Mouse (Mus musculus) forebrain, embryonic 12.5 days (tissue): ENCODE measurements around the gene Dnal4. TPM values are rescaled to one million over a fixed set of nuclear protein-coding genes. Genes with fewer than 3 reads are reported as not detected.
A peak's percentile ranks its signal among the peaks of the same experiment; 100 is the strongest.

Experiments used
- ATAC-seq: fragments of 200-750 bp; cut with Nextera tagmentation; 2 replicates; pipeline ENCODE4 v1.8.0; 2017; ENCODE audit warnings: moderate TSS enrichment; ENCODE audit not compliant: low FRiP score
- H3K27ac ChIP-seq: fragments of 300-500 bp; sonication (generic); 2 replicates; pipeline ENCODE4 v1.5.1; 2016; ENCODE audit warnings: mild to moderate bottlenecking
- H3K27me3 ChIP-seq: fragments of 300-500 bp; sonication (generic); 2 replicates; pipeline ENCODE4 v1.6.1; 2016; ENCODE audit warnings: mild to moderate bottlenecking
- H3K36me3 ChIP-seq: fragments of 300-500 bp; sonication (generic); replicated peaks from 2 replicates; pipeline ENCODE4 v1.6.1; 2016; ENCODE audit warnings: mild to moderate bottlenecking
- H3K4me1 ChIP-seq: fragments of 300-500 bp; sonication (generic); 2 replicates; pipeline ENCODE4 v1.6.1; 2016
- H3K4me2 ChIP-seq: fragments of 300-500 bp; sonication (generic); 2 replicates; pipeline ENCODE4 v1.6.1; 2016; ENCODE audit warnings: mild to moderate bottlenecking, moderate library complexity
- H3K4me3 ChIP-seq: fragments of 300-500 bp; sonication (generic); replicated peaks from 2 replicates; pipeline ENCODE4 v1.5.1; 2016; ENCODE audit warnings: mild to moderate bottlenecking
- H3K9ac ChIP-seq: fragments of 300-500 bp; sonication (generic); 2 replicates; pipeline ENCODE4 v1.6.1; 2016; ENCODE audit warnings: mild to moderate bottlenecking
- H3K9me3 ChIP-seq: fragments of 300-500 bp; sonication (generic); 2 replicates; pipeline ENCODE4 v1.6.1; 2016
- WGBS: fragments of 180-500 bp; shearing (Covaris S2); methylation state at CpG from one replicate; pipeline ENCODE4 v1.1.7; 2016; 5-methylcytosine and 5-hydroxymethylcytosine counted together
- polyA plus RNA-seq: library from polyadenylated mRNA; unstranded; fragments of >200 nt; fragmentation: Nextera tagmentation; extraction: Ambion mirVana; gene quantifications from 2 replicates; pipeline ENCODE4 v1.2.1, GENCODE M21; 2016

Gene Dnal4
- polyA plus RNA-seq, 1 experiment from 2014 or later, result 78.3 TPM

DNA sequence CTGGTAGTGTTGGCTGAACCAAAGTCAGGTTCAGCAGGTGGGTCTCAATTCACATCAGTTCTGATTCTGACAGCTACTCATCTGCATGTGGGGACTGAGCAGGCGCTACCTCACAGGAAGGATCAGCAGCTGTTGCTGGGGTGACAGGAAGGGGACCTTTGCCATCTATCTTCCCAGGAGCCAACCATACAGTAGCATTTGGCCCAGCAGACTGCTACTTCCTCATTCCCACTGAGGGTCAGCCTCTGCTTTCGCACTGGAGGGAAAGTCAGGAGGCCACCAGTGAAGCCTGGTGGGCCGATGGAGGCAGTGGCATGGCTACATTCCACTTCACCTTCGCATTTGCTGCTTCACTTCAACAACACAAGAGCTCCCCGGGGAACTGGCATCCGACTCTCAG lies 9.3 kb downstream of the Dnal4 start:
- peaks cover 17% of the 10 kb centered on the region for H3K4me1 ChIP-seq
- WGBS, result 51% methylated on average over 6 of the region's 6 CpGs
- H3K27me3 ChIP-seq, result no peaks in the 10 kb centered on the region
- H3K9me3 ChIP-seq, result no peaks in the 10 kb centered on the region
- H3K4me3 ChIP-seq, result no peak overlapping the region
- peaks cover 16% of the 10 kb centered on the region for H3K36me3 ChIP-seq
- H3K27ac ChIP-seq, result no peak overlapping the region
- ATAC-seq, result no peak
- no peak overlapping the region for H3K4me2 ChIP-seq
- no peak overlapping the region for H3K9ac ChIP-seq

DNA sequence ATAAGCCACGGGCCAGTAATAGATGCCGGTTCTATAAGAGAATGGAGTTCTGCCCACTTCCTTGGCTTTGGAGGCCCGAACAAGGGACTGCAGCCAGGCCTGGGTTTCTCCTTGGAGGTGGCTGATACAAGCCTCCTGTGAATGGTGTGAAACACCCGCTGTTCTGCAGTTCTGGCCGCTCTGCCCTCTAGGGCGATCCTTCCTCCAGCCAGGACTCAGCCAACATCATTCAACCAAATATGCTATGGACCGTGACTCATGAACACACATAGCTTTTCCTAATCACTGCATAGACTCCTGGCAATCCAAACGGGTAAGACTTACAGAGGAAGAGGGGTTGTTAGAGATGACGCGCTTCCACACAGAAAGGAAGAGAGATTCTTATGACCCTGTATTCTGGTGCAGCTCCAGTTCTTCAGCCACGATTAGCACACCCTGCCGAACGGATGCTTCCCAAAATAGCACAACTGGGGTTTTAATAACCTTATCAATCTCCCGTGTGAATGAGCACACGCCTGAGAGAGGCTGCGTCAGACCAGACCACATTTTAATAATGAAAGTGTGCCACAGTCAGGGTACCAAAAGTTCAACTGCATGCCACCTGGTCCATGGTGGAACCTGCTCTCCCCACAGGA lies 10.2 kb downstream of the Dnal4 start:
- Histone ChIP-seq H3K9ac (no peak overlapping the region), H3K27ac (no peak overlapping the region), H3K4me2 (no peak overlapping the region), H3K4me3 (no peak overlapping the region), H3K9me3 (no peaks in the 10 kb centered on the region), H3K4me1 (peaks cover 14% of the 10 kb centered on the region), H3K36me3 (peaks cover 24% of the 10 kb centered on the region), H3K27me3 (no peaks in the 10 kb centered on the region)
- 89% methylated on average over 16 of the region's 16 CpGs for WGBS
- no peak for ATAC-seq

DNA sequence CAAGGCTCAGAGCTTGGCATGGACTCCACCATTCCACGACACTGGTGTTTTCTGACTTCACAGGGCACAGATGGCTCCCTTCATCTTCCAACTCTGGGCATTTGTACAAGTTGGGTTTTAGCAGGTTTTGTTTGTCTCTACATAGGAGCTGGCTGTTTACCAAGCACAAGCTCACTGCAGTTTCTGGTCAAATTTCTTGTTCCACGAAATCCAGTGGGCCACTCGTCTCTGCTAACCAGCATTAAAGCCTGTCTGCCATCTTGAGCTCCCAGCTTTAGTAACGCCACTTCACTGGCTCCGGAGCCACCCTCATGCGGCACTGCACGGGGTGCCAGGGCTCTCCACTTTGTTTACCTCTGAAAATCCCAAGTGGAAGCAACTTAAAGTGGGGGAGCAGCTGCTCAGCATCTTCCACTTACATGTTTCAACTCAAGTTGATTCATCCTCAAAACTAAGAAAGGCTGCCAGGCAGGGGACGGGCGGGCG lies 11.0 kb downstream of the Dnal4 start:
- H3K4me2 ChIP-seq, result no peak overlapping the region
- no peaks in the 10 kb centered on the region for H3K27me3 ChIP-seq
- peaks cover 32% of the 10 kb centered on the region for H3K36me3 ChIP-seq
- 91% methylated on average over 10 of the region's 10 CpGs for whole genome bisulfite sequencing
- H3K4me1 ChIP-seq, result peaks cover 14% of the 10 kb centered on the region
- no peak overlapping the region for H3K4me3 ChIP-seq
- ATAC-seq, result no peak
- no peak overlapping the region for H3K27ac ChIP-seq
- no peak overlapping the region for H3K9ac ChIP-seq
- no peaks in the 10 kb centered on the region for H3K9me3 ChIP-seq

DNA sequence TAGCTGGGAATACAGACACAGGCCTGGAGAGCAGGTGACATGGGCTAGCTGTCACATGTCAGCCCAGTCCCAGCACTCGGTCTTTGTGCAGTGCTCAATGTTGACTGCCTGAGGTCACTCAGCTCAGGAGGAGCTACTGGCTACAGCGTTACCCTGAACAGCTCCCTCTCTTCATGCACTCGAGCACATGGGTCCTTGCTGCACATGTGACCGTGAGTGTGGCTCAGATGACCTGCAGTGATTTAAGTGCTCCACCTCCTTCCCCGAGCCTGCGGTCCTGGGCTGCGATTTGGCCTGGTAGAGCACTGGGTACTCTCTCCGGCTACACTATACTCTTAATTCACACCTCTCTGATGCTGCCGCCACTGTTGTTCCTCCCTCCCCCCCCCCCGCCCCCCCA lies 11.5 kb downstream of the Dnal4 start:
- Histone ChIP-seq H3K9me3 (no peaks in the 10 kb centered on the region), H3K27ac (no peak overlapping the region), H3K9ac (no peak overlapping the region), H3K27me3 (no peaks in the 10 kb centered on the region), H3K4me1 (peaks cover 12% of the 10 kb centered on the region), H3K4me3 (no peak overlapping the region), H3K4me2 (no peak overlapping the region), H3K36me3 (peaks cover 36% of the 10 kb centered on the region)
- WGBS, result 73% methylated on average over 10 of the region's 10 CpGs
- ATAC-seq, result no peak

DNA sequence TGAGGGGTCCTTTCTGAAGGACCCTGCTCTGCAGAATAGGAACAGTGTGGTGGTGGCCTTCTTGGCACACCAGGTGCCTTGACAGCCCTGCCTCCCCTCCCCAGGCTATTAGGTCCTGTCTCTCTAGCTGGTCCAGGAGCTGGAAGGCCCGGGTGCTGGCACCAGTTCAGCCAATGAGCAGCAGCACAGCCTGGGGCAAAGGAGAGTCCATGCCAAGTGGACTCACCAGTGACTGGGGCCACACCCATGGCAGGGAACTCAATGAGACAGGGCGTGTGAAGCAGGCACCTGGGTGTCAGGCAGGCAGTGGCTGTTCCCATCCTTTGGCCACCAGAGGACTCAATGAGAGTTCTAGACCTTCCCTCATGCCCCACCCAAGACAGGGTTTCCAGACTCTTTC lies 12.3 kb downstream of the Dnal4 start:
- Histone ChIP-seq H3K4me2 (no peak overlapping the region), H3K4me1 (peaks cover 6% of the 10 kb centered on the region; the same call in 1 of the 2 replicates), H3K27me3 (no peaks in the 10 kb centered on the region), H3K9me3 (no peaks in the 10 kb centered on the region), H3K27ac (0 out of 2 replicates have a peak overlapping the region, but pooled peaks have one; percentile 9), H3K9ac (no peak overlapping the region), H3K36me3 (peaks cover 41% of the 10 kb centered on the region), H3K4me3 (no peak overlapping the region)
- WGBS, result 78% methylated on average over 2 of the region's 2 CpGs
- no peak for ATAC-seq

DNA sequence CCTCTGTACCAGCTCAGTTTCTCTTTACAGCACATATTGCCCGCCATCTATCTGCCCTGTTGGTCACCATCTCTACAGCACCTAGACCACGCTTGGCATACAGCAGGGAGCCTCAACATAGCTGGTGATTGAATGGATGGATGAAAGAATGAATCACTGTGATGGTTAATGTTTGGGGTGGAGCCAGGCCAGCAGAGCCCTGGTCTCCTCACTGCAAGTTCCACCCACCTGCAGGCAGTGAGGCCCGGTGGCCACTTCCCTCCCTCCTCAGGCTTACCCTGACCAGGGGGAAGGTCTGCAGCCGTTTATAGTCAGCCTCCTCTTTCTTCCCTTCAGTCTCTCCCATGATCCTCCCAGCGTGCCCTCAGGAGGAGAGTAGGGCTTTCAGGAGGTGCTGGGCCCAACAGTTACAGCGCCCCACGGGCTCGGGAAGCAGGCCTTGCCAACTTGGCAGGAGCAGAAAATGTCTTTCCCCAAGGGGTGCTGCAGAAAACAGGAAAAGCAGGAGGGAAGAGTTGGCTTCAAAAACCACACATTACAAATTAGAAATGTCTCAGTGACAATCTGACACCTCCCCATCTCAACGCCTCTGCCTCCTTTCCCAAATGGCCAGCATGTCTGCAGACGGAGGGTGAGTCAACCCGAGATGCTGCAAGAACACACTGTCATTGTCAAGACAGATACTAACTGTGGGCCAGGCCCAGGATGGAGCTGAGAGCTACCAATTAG lies 12.9 kb downstream of the Dnal4 start:
- H3K4me2 ChIP-seq, result no peak overlapping the region
- 82% methylated on average over 11 of the region's 11 CpGs for WGBS

DNA sequence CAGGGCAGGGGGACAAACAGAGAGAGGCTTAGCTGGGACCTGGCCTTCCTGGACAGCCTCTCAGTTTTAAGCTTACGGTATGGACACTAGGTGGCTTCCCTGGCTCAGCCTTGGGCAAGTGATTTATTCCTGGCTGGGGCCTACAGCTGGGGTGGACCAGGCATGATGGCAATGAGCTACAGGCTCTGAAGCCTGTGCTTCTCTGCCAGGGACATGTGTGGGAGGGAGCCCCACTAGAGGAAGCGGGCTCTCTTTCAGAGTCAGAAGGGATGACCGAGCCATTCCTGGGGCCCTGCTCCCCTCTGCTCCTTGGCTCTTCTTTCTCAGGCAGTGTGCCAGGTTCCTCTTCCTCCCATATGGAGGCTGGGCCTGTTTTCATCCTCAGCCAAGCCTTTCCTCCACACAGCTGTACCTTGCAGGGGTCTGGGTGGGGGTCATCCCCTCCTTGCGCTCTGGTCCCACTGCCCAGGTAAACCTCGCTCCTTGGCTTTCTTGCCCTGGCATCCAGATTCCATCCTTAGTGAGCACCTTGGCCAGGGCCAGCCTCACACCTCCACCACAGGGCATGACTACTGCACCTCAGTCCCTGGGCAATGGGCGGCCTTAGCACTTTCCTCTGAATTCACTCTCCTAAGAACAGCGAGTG lies 13.9 kb downstream of the Dnal4 start:
- no peak overlapping the region for H3K9ac ChIP-seq
- peaks cover 41% of the 10 kb centered on the region for H3K36me3 ChIP-seq
- H3K4me2 ChIP-seq, result no peak overlapping the region
- ATAC-seq, result no peak
- 92% methylated on average over 7 of the region's 7 CpGs for WGBS
- H3K4me3 ChIP-seq, result no peak overlapping the region
- H3K9me3 ChIP-seq, result no peaks in the 10 kb centered on the region
- H3K4me1 ChIP-seq, result peaks cover 6% of the 10 kb centered on the region; the same call in 1 of the 2 replicates
- H3K27me3 ChIP-seq, result no peaks in the 10 kb centered on the region
- H3K27ac ChIP-seq, result no peak overlapping the region

More for the DNA sequence above, 12.9 kb downstream of the Dnal4 start:
- Histone ChIP-seq H3K9ac (no peak overlapping the region), H3K4me3 (no peak overlapping the region), H3K9me3 (no peaks in the 10 kb centered on the region), H3K36me3 (peaks cover 41% of the 10 kb centered on the region), H3K27ac (0 out of 2 replicates have a peak overlapping the region, but pooled peaks have one; percentile 9), H3K27me3 (no peaks in the 10 kb centered on the region), H3K4me1 (peaks cover 6% of the 10 kb centered on the region; the same call in 1 of the 2 replicates)
- no peak for ATAC-seq

DNA sequence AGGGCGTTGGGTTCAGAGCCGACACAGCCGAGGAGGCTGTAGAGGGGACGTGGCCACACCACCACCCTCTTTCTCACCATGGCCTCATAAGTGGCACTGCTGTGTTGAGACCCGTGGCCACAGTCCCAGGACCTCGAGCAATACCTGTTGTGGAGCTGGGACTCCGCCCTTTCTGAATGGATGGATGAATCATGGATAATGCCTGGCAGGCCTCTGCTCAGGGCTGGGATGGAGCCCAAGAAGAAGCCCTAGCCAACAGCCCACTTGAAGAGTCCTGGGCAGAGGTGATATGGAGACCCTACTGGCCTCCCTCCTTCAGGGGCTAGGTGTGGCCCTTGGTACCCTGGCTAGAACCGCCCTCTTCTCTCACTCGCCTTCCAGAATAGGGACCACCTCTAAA lies 14.6 kb downstream of the Dnal4 start:
- Histone ChIP-seq H3K27me3 (no peaks in the 10 kb centered on the region), H3K4me1 (peaks cover 6% of the 10 kb centered on the region; the same call in 1 of the 2 replicates), H3K27ac (no peak overlapping the region), H3K4me3 (no peak overlapping the region), H3K36me3 (peaks cover 41% of the 10 kb centered on the region), H3K9me3 (no peaks in the 10 kb centered on the region), H3K4me2 (no peak overlapping the region), H3K9ac (no peak overlapping the region)
- no peak for ATAC-seq
- WGBS, result 94% methylated on average over 9 of the region's 9 CpGs

DNA sequence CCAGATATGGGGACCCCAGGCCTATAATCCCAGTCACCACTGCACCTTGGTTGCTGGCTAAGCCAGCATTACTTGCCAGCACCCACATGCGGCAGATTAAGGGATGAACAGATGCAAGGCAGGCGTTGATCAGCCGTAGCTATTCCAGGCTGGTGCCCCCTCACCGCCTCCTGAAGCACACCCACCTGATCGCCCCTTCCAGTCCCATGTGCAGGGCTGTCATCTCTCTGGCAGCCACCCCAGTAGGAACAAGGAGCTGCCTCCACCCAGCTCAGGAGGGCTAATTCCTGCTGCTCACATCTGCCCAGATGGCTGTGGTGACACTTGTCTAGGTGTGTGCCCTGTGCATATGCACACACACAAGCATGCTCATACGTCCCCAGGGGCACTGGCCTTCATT lies 16.7 kb downstream of the Dnal4 start:
- Histone ChIP-seq H3K36me3 (peaks cover 41% of the 10 kb centered on the region), H3K27ac (no peak overlapping the region), H3K4me2 (no peak overlapping the region), H3K4me3 (no peak overlapping the region), H3K4me1 (peaks cover 10% of the 10 kb centered on the region), H3K9me3 (no peaks in the 10 kb centered on the region), H3K27me3 (no peaks in the 10 kb centered on the region), H3K9ac (no peak overlapping the region)
- ATAC-seq, result no peak
- 87% methylated on average over 6 of the region's 6 CpGs for WGBS

DNA sequence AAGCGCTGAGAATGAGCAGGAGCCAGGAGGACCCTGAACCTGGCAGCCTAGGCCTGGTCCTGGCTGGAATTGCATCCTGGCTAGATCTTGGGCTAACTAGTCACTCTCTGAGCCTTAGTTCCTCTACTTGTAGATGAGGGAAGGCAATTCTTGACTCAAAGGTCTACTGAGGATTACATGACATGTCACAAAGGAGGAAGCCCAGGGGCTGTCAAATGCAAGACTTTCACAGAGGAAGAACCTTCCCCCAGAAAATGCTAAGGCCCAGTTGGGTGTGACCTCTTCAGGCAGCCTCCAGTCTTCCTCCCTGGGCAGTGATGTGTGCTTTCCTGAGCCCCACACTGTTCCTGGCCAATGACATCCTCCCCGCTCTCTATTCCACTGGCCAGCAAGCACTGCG lies 20.5 kb downstream of the Dnal4 start:
- H3K36me3 ChIP-seq, result peaks cover 13% of the 10 kb centered on the region
- H3K9me3 ChIP-seq, result no peaks in the 10 kb centered on the region
- H3K4me3 ChIP-seq, result no peak overlapping the region
- H3K27ac ChIP-seq, result no peak overlapping the region
- H3K9ac ChIP-seq, result no peak overlapping the region
- H3K27me3 ChIP-seq, result no peaks in the 10 kb centered on the region
- peaks cover 12% of the 10 kb centered on the region for H3K4me1 ChIP-seq
- no peak overlapping the region for H3K4me2 ChIP-seq
- no peak for ATAC-seq
- WGBS, result 87% methylated on average over 3 of the region's 3 CpGs

DNA sequence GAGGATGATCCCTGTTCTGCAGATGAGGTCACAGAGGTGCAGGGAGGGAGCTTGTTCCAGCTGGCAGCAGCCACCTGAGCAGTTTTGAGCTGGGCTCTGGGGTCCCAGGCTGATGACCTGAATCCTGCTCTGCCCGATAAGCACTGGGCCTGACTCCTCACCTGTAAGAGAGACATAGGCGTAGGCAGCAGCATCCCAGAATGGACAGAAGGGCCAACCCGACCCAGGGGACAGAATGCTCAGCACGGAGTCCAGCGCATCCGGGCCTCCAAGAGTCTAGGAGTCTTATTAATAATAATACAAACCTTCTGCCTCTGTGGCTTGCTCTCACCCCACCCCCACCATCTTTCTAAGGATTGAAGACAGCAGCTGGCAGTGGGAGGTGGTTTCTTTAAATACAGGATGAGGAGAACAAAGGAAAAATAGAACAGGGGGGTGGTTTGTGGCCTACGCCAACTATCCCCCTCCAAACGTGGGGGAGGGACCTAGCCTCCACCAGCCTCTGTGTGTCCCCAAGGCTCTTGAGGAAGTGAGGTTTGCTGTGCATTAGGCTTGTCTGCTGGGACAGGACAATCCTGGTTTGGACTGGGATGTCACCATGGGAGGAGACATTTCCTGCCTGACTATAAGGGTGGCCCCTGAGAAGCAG lies 21.5 kb downstream of the Dnal4 start:
- H3K4me3 ChIP-seq, result no peak overlapping the region
- no peak for ATAC-seq
- peaks cover 4% of the 10 kb centered on the region; the same call in 1 of the 2 replicates for H3K36me3 ChIP-seq
- no peaks in the 10 kb centered on the region for H3K9me3 ChIP-seq
- 0 out of 2 replicates have a peak overlapping the region, but pooled peaks have one; percentile 42 for H3K27ac ChIP-seq
- H3K27me3 ChIP-seq, result no peaks in the 10 kb centered on the region
- no peak overlapping the region for H3K9ac ChIP-seq
- WGBS, result 77% methylated on average over 8 of the region's 8 CpGs
- no peak overlapping the region for H3K4me2 ChIP-seq
- peaks cover 12% of the 10 kb centered on the region for H3K4me1 ChIP-seq

DNA sequence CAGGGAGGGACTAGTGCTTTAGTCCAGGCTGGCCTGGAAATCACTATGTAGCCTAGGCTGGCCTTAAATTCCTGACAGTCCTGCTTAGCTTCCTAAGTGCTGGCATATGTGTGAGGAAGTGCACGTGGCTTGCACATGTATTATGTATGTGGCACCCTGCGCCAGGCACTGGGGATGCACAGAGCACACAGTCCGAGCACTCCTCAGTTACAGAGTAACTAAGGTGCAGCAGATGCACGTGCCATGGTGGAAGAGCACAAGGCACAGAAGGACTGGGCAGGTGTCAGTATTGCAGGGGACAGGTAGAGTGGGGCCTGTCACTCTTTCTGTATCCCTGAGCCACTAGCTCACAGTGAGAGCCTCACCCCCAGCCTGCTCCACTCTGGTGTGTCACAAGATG lies 22.5 kb downstream of the Dnal4 start:
- no peaks in the 10 kb centered on the region for H3K36me3 ChIP-seq
- 89% methylated on average over 4 of the region's 4 CpGs for WGBS
- no peaks in the 10 kb centered on the region for H3K9me3 ChIP-seq

More for the DNA sequence above, 22.5 kb downstream of the Dnal4 start:
- Histone ChIP-seq H3K27me3 (no peaks in the 10 kb centered on the region), H3K9ac (no peak overlapping the region), H3K4me3 (no peak overlapping the region), H3K4me2 (no peak overlapping the region), H3K4me1 (peaks cover 12% of the 10 kb centered on the region), H3K27ac (no peak overlapping the region)
- no peak for ATAC-seq
